8 mouse cellular contexts compared by ENCODE assay signal in the genomic region with DNA sequence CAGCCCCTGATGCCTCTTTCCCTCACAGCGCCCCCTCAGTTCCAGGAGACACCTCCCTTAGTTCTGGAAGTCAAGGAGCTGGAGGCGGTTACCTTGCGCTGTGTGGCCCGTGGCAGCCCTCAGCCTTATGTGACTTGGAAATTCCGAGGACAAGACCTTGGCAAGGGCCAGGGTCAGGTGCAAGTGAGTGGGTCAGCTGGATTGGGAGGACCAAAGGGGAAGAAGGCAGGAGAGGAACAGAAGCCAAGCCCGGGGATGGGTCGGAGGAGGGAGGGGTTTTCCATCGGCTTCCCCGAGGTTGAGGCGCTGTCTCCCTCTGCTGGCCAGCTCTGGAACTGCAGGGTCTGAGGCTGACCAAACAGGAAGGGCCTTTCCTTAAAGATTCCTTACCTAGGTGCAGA. TPM values are rescaled to one million over a fixed set of nuclear protein-coding genes. Genes with fewer than 3 reads are reported as not detected.
A peak's percentile ranks its signal among the peaks of the same experiment; 100 is the strongest.
DNase-seq lines count a peak whose midpoint lies in the region; ATAC-seq and TF ChIP-seq lines count a peak whose summit lies in the region.

No protein-coding gene starts in this region.

- no peak overlapping the region for H3K9ac ChIP-seq in forebrain, embryonic 11.5 days (ENCODE audit: low read length)
- peak overlapping the region; percentile 56 for H3K9ac ChIP-seq in heart, embryonic 16.5 days (ENCODE audit: low read length)
- no peak overlapping the region for H3K9ac ChIP-seq in liver, embryonic 13.5 days
- H3K9ac ChIP-seq in stomach, embryonic 14.5 days (replicated peaks; ENCODE audit: low read depth, low read length) = no peak overlapping the region

- H3K4me3 ChIP-seq in forebrain, embryonic 11.5 days (ENCODE audit: low read depth, low read length) = no peak overlapping the region
- peak overlapping the region; percentile 44 for H3K4me3 ChIP-seq in heart, embryonic 16.5 days (ENCODE audit: low read length)
- 0 out of 2 replicates have a peak overlapping the region, but pooled peaks have one; percentile 19 for H3K4me3 ChIP-seq in liver, embryonic 13.5 days (replicated peaks)
- H3K4me3 ChIP-seq in stomach, embryonic 14.5 days (ENCODE audit: low read depth, low read length) = peak overlapping the region; percentile 17; the same call in 1 of the 2 replicates

- H3K4me1 ChIP-seq in forebrain, embryonic 11.5 days (replicated peaks; ENCODE audit: control insufficient read depth, insufficient read depth, low read length) = peaks cover 24% of the 10 kb centered on the region
- H3K4me1 ChIP-seq in heart, embryonic 16.5 days (ENCODE audit: control insufficient read depth, insufficient read depth, low read length) = peaks cover 3% of the 10 kb centered on the region; the same call in 1 of the 2 replicates
- H3K4me1 ChIP-seq in liver, embryonic 13.5 days (replicated peaks) = peaks cover 6% of the 10 kb centered on the region; the same call in 1 of the 2 replicates
- H3K4me1 ChIP-seq in stomach, embryonic 14.5 days (ENCODE audit: control insufficient read depth, insufficient read depth, low read length) = peaks cover 19% of the 10 kb centered on the region; the same call in 1 of the 2 replicates

- H3K36me3 ChIP-seq in forebrain, embryonic 11.5 days (ENCODE audit: control insufficient read depth, insufficient read depth, low read length) = peaks cover 3% of the 10 kb centered on the region; the same call in 1 of the 2 replicates
- no peaks in the 10 kb centered on the region for H3K36me3 ChIP-seq in heart, embryonic 16.5 days (ENCODE audit: control insufficient read depth, insufficient read depth)
- H3K36me3 ChIP-seq in liver, embryonic 13.5 days = no peaks in the 10 kb centered on the region
- H3K36me3 ChIP-seq in stomach, embryonic 14.5 days (ENCODE audit: control insufficient read depth, insufficient read depth, low read length) = peaks cover 19% of the 10 kb centered on the region; the same call in 1 of the 2 replicates

- peak overlapping the region; percentile 29; the same call in 1 of the 2 replicates for H3K4me2 ChIP-seq in forebrain, embryonic 11.5 days (ENCODE audit: low read depth, low read length, severe bottlenecking)
- peak overlapping the region; percentile 70 for H3K4me2 ChIP-seq in heart, embryonic 16.5 days (ENCODE audit: low read depth, low read length)
- peak overlapping the region; percentile 44 for H3K4me2 ChIP-seq in liver, embryonic 13.5 days
- H3K4me2 ChIP-seq in stomach, embryonic 14.5 days (replicated peaks; ENCODE audit: low read depth, low read length) = peak overlapping the region; percentile 37; the same call in 1 of the 2 replicates

- TF ChIP-seq CTCF in brain, embryonic 14.5 days (IDR thresholded peaks at IDR 0.05; ENCODE audit: borderline replicate concordance, extremely low read depth, insufficient read depth, insufficient read length) = peak; percentile 99

- DNase-seq in CD4-positive, CD25-positive, alpha-beta regulatory T cell, adult 2 months (ENCODE audit: low read depth, low spot score) = peak; percentile 86
- peak; percentile 84 for DNase-seq in brain, embryonic 14.5 days (ENCODE audit: low read depth)
- peak; percentile 94 for DNase-seq in forebrain, embryonic 11.5 days (ENCODE audit: low spot score)
- DNase-seq in kidney, postnatal 14 days = peak; percentile 89
- DNase-seq in liver, embryonic 13.5 days = peak; percentile 52
- DNase-seq in neural tube, embryonic 10.5 days (ENCODE audit: extremely low spot score, low spot score) = peak; percentile 95

- 8% methylated on average over 10 of the region's 10 CpGs for WGBS in forebrain, embryonic 11.5 days
- WGBS in heart, embryonic 16.5 days = 2% methylated on average over 10 of the region's 10 CpGs
- WGBS in liver, embryonic 13.5 days (ENCODE audit: insufficient replicate concordance) = 7% methylated on average over 10 of the region's 10 CpGs
- 14% methylated on average over 10 of the region's 10 CpGs for WGBS in stomach, embryonic 14.5 days

- peak; percentile 29 for ATAC-seq in forebrain, embryonic 11.5 days (replicated peaks; ENCODE audit: low FRiP score)
- ATAC-seq in heart, embryonic 16.5 days (replicated peaks; ENCODE audit: extremely low read depth, insufficient read depth, low FRiP score) = peak; percentile 53
- peak; percentile 14; the same call in 1 of the 2 replicates for ATAC-seq in liver, embryonic 13.5 days (ENCODE audit: low read depth)
- ATAC-seq in stomach, embryonic 14.5 days (ENCODE audit: insufficient number of reproducible peaks, insufficient read depth, low FRiP score, low read depth) = peak; percentile 61; the same call in 1 of the 2 replicates

- no peaks in the 10 kb centered on the region for H3K27me3 ChIP-seq in forebrain, embryonic 11.5 days (ENCODE audit: control insufficient read depth, insufficient read depth, low read length)
- no peaks in the 10 kb centered on the region for H3K27me3 ChIP-seq in heart, embryonic 16.5 days (ENCODE audit: control insufficient read depth, insufficient read depth, low read length)
- H3K27me3 ChIP-seq in liver, embryonic 13.5 days = peaks cover 4% of the 10 kb centered on the region
- no peaks in the 10 kb centered on the region for H3K27me3 ChIP-seq in stomach, embryonic 14.5 days (ENCODE audit: control insufficient read depth, insufficient read depth, low read length)

- no peaks in the 10 kb centered on the region for H3K9me3 ChIP-seq in forebrain, embryonic 11.5 days (ENCODE audit: control insufficient read depth, low read length)
- no peaks in the 10 kb centered on the region for H3K9me3 ChIP-seq in heart, embryonic 16.5 days (replicated peaks; ENCODE audit: control insufficient read depth, low read length)
- H3K9me3 ChIP-seq in liver, embryonic 13.5 days (replicated peaks) = no peaks in the 10 kb centered on the region
- no peaks in the 10 kb centered on the region for H3K9me3 ChIP-seq in stomach, embryonic 14.5 days (ENCODE audit: control insufficient read depth, low read depth, low read length)

- H3K27ac ChIP-seq in forebrain, embryonic 11.5 days (ENCODE audit: low read depth, low read length) = no peak overlapping the region
- H3K27ac ChIP-seq in heart, embryonic 16.5 days (ENCODE audit: low read length) = no peak overlapping the region
- no peak overlapping the region for H3K27ac ChIP-seq in liver, embryonic 13.5 days
- H3K27ac ChIP-seq in stomach, embryonic 14.5 days (ENCODE audit: low read length) = no peak overlapping the region

- TF ChIP-seq POLR2A in brain, embryonic 14.5 days (IDR thresholded peaks at IDR 0.05; ENCODE audit: borderline replicate concordance, extremely low read depth, insufficient read depth, insufficient read length, poor library complexity, severe bottlenecking) = no peak

RNA-seq across cellular contexts. Expression of a gene that starts 8.7 kb away (rescaled TPM):
- 129 and 161 TPM in 2 replicates for polyA plus RNA-seq in brain, embryonic 14.5 days (2012; rRNA removed)
- polyA plus RNA-seq in forebrain, embryonic 11.5 days (2014; fragmentation: Nextera tagmentation; extraction: Ambion mirVana) = 83.2 and 94.4 TPM in 2 replicates
- polyA plus RNA-seq in heart, embryonic 16.5 days (2015; fragmentation: Nextera tagmentation; extraction: Ambion mirVana) = 3.3 and 4.8 TPM in 2 replicates
- 1.6 and 2.5 TPM in 2 replicates for polyA plus RNA-seq in liver, embryonic 13.5 days (2015; fragmentation: Nextera tagmentation; extraction: Ambion mirVana)
- polyA plus RNA-seq in stomach, embryonic 14.5 days (2014; fragmentation: Nextera tagmentation; extraction: Ambion mirVana) = 41.5 and 48.1 TPM in 2 replicates

RNA-seq across cellular contexts. Expression of a gene that starts 9.6 kb away (rescaled TPM):
- polyA plus RNA-seq in brain, embryonic 14.5 days (2012; rRNA removed) = 37.3 and 44.7 TPM in 2 replicates
- polyA plus RNA-seq in forebrain, embryonic 11.5 days (2014; fragmentation: Nextera tagmentation; extraction: Ambion mirVana) = 38.5 and 38.6 TPM in 2 replicates
- polyA plus RNA-seq in heart, embryonic 16.5 days (2015; fragmentation: Nextera tagmentation; extraction: Ambion mirVana) = 323 and 328 TPM in 2 replicates
- 127 and 145 TPM in 2 replicates for polyA plus RNA-seq in liver, embryonic 13.5 days (2015; fragmentation: Nextera tagmentation; extraction: Ambion mirVana)
- 188 and 196 TPM in 2 replicates for polyA plus RNA-seq in stomach, embryonic 14.5 days (2014; fragmentation: Nextera tagmentation; extraction: Ambion mirVana)

RNA-seq across cellular contexts. Expression of a gene that starts 15.1 kb away (rescaled TPM):
- polyA plus RNA-seq in brain, embryonic 14.5 days (2012; rRNA removed) = 0.16 and 0.18 TPM in 2 replicates
- 0.27 and 0.28 TPM in 2 replicates for polyA plus RNA-seq in forebrain, embryonic 11.5 days (2014; fragmentation: Nextera tagmentation; extraction: Ambion mirVana)
- 0.77 and 0.95 TPM in 2 replicates for polyA plus RNA-seq in heart, embryonic 16.5 days (2015; fragmentation: Nextera tagmentation; extraction: Ambion mirVana)
- polyA plus RNA-seq in liver, embryonic 13.5 days (2015; fragmentation: Nextera tagmentation; extraction: Ambion mirVana) = 1.5 and 1.9 TPM in 2 replicates
- polyA plus RNA-seq in stomach, embryonic 14.5 days (2014; fragmentation: Nextera tagmentation; extraction: Ambion mirVana) = 0.43 and 0.45 TPM in 2 replicates

RNA-seq across cellular contexts. Expression of a gene that starts 30.3 kb away (rescaled TPM):
- 1.8 and 2.8 TPM in 2 replicates for polyA plus RNA-seq in brain, embryonic 14.5 days (2012; rRNA removed)
- 1.2 and 1.3 TPM in 2 replicates for polyA plus RNA-seq in forebrain, embryonic 11.5 days (2014; fragmentation: Nextera tagmentation; extraction: Ambion mirVana)
- 3.0 and 3.2 TPM in 2 replicates for polyA plus RNA-seq in heart, embryonic 16.5 days (2015; fragmentation: Nextera tagmentation; extraction: Ambion mirVana)
- polyA plus RNA-seq in liver, embryonic 13.5 days (2015; fragmentation: Nextera tagmentation; extraction: Ambion mirVana) = 0.17 and 0.44 TPM in 2 replicates
- 1.9 and 2.9 TPM in 2 replicates for polyA plus RNA-seq in stomach, embryonic 14.5 days (2014; fragmentation: Nextera tagmentation; extraction: Ambion mirVana)
